Mouse (Mus musculus) heart, adult 2 months (tissue): ENCODE measurements around the gene Mogat1.

Source experiments
- CTCF ChIP-seq: fragments of 200-600 bp; IDR thresholded peaks from 2 replicates; pipeline ENCODE4 v1.8.1; 2022; ENCODE audit warnings: antibody characterized with exemption, mild to moderate bottlenecking, moderate library complexity
- EP300 ChIP-seq: fragments of 200-500 bp; IDR thresholded peaks from 2 replicates; pipeline ENCODE4 v1.6.1; 2011; ENCODE audit warnings: low read depth, low read length, control low read depth; ENCODE audit not compliant: insufficient read depth
- POLR2A ChIP-seq: fragments of 200-500 bp; IDR thresholded peaks from 2 replicates; pipeline ENCODE4 v1.6.1; 2011; ENCODE audit warnings: mild to moderate bottlenecking, low read depth, low read length, control low read depth; ENCODE audit not compliant: insufficient read depth

DNA sequence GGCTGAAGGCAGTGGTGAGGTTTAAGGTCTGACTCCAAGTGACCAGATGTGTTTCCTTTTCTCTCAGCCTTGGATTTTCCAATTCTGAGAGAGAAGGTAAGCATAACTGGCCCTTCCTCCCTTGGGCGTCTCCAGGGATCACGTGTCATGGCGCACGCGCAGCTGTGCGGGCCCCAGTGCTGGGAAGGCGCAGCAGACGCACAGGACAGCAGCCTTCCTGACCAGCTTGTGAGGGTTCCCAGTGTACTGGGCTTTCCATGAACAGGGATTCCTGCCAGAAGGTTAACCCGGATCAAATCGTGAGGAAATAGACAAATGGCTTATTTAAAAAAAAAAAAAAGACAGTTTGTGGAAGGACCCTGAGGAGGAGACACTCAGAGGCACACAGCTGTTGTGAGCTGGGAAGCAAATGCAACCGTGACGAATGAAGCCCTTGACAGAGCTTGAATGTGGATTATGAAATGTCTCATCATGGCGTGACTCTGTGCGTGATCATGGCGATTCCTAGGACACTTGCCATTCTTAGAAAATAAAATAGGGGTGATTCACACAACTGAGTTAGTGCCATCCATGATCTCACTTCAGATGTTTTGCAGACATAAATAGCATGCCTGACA is 21.5 kb downstream of the Mogat1 start:
- no peak for TF ChIP-seq CTCF
- TF ChIP-seq POLR2A, result no peak
- TF ChIP-seq EP300, result no peak
